9 mouse cellular contexts compared by ENCODE assay signal in the genomic region with DNA sequence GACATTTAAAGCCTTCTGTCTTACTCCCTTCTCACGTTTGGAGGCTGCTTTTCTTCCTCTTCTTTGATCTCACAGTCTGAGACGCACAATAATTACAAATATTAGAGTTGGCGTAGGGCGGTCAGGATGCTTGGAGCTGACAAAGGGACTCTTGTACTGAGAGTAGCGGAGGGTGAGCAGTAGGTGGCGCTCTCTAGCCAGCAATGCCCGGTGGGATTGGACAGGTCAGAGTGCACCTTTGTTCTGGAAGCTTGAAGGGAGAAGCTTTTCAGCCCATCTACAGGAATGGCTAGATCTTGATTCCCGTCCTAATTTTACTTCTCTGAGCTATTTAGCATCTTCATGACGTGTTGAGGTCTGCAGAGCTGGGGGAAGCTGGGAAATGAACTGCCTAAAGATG.
DNase-seq lines count a peak whose midpoint lies in the region; ATAC-seq and TF ChIP-seq lines count a peak whose summit lies in the region.
"Had no signal": no experiment of that assay in that cellular context is flagged by ENCODE, and none has a peak within 500 bp of the region (broad histone marks: within the 10 kb centered on the region; RNA-seq: fewer than 3 reads in every experiment).

No protein-coding gene starts in this region.

- H3K36me3 ChIP-seq in forebrain, embryonic 10.5 days (replicated peaks) = no peaks in the 10 kb centered on the region
- H3K36me3 ChIP-seq: embryonic facial prominence, embryonic 12.5 days had no signal

- intact Hi-C loops in heart, postnatal 10 days (cut with DNase I) = loop anchor here (1.0 to 2.0 kb wide), 2 partner anchors 387 to 453 kb away; no protein-coding TSS in a partner anchor

- no peak for TF ChIP-seq POLR2A in bone marrow macrophage, adult 2 months (IDR thresholded peaks at IDR 0.05; ENCODE audit: borderline replicate concordance, low read depth, low read length)
- no peak for TF ChIP-seq POLR2A in lung, adult 2 months (IDR thresholded peaks at IDR 0.05; ENCODE audit: borderline replicate concordance, extremely low read depth, low read depth, low read length)
- TF ChIP-seq POLR2A in olfactory bulb, adult 2 months (IDR thresholded peaks at IDR 0.05; ENCODE audit: insufficient read depth, low read depth, low read length) = no peak

- DNase-seq in forebrain, embryonic 10.5 days (ENCODE audit: extremely low spot score, low spot score) = peak; percentile 80
- DNase-seq in heart, postnatal 10 days = peak; percentile 85 to 92
- peak; percentile 84 to 86 for DNase-seq in kidney, postnatal 25 days
- DNase-seq in lung, adult 2 months = peak; percentile 70
- DNase-seq in testis, postnatal 14 days (ENCODE audit: low spot score) = peak; percentile 63

- ATAC-seq in CD4-positive, CD25-positive, alpha-beta regulatory T cell, adult 4 months = peak; percentile 20

- no peaks in the 10 kb centered on the region; the same call in 1 of the 2 replicates for H3K27me3 ChIP-seq in forebrain, embryonic 10.5 days (ENCODE audit: poor library complexity, severe bottlenecking)
- H3K27me3 ChIP-seq: embryonic facial prominence, embryonic 12.5 days had no signal

- TF ChIP-seq CTCF in bone marrow macrophage, adult 2 months (IDR thresholded peaks at IDR 0.05; ENCODE audit: low read depth, low read length) = peak; percentile 53; the same call in 1 of the 2 replicates
- peak; percentile 98 for TF ChIP-seq CTCF in lung, adult 2 months (IDR thresholded peaks at IDR 0.05; ENCODE audit: insufficient read depth, low read length)
- TF ChIP-seq CTCF in olfactory bulb, adult 2 months (IDR thresholded peaks at IDR 0.05; ENCODE audit: insufficient read depth, low read depth, low read length) = peak; percentile 93

- H3K27ac ChIP-seq in bone marrow macrophage, adult 2 months (ENCODE audit: insufficient read depth, low read depth, low read length) = no peak overlapping the region
- H3K27ac ChIP-seq in forebrain, embryonic 10.5 days = peak overlapping the region; percentile 71
- H3K27ac ChIP-seq in olfactory bulb, adult 2 months (ENCODE audit: insufficient read depth, low read depth, low read length) = no peak overlapping the region
- H3K27ac ChIP-seq: embryonic facial prominence, embryonic 12.5 days had no signal

- no peaks in the 10 kb centered on the region for H3K4me1 ChIP-seq in bone marrow macrophage, adult 2 months (ENCODE audit: control insufficient read depth, insufficient read depth, low read length)
- peaks cover 7% of the 10 kb centered on the region; the same call in 1 of the 2 replicates for H3K4me1 ChIP-seq in forebrain, embryonic 10.5 days
- H3K4me1 ChIP-seq in lung, adult 2 months (ENCODE audit: control insufficient read depth, insufficient read depth, low read length) = no peaks in the 10 kb centered on the region
- peaks cover 3% of the 10 kb centered on the region; the same call in 1 of the 2 replicates for H3K4me1 ChIP-seq in olfactory bulb, adult 2 months (ENCODE audit: control insufficient read depth, insufficient read depth, low read length)

- H3K4me3 ChIP-seq in bone marrow macrophage, adult 2 months (ENCODE audit: insufficient read depth, low read length) = no peak overlapping the region
- no peak overlapping the region for H3K4me3 ChIP-seq in forebrain, embryonic 10.5 days
- no peak overlapping the region for H3K4me3 ChIP-seq in lung, adult 2 months (replicated peaks; ENCODE audit: extremely low read depth, low read depth, low read length)
- H3K4me3 ChIP-seq in olfactory bulb, adult 2 months (ENCODE audit: insufficient read depth, low read depth, low read length) = no peak overlapping the region
- H3K4me3 ChIP-seq: embryonic facial prominence, embryonic 12.5 days had no signal

- H3K9me3 ChIP-seq in forebrain, embryonic 10.5 days = peaks cover 6% of the 10 kb centered on the region

- 11% methylated on average over 9 of the region's 9 CpGs for WGBS in forebrain, embryonic 10.5 days
- WGBS in lung, adult 2 months = 17% methylated on average over 9 of the region's 9 CpGs
- WGBS in olfactory bulb, adult 2 months = 5% methylated on average over 9 of the region's 9 CpGs
